In genomic region chr10:83624065-83624464, GRCm38 (mm10) we compare ENCODE assay signal across 10 mouse cellular contexts.
"Had no signal": no experiment of that assay in that cellular context is flagged by ENCODE, and none has a peak within 500 bp of the region (broad histone marks: within the 10 kb centered on the region; RNA-seq: fewer than 3 reads in every experiment).

No protein-coding gene starts in this region.

- H3K9me3 ChIP-seq: limb, embryonic 13.5 days; neural tube, embryonic 12.5 days had no signal

- H3K4me1 ChIP-seq: neural tube, embryonic 12.5 days had no signal

- H3K27me3 ChIP-seq: limb, embryonic 13.5 days; neural tube, embryonic 12.5 days had no signal

- H3K4me2 ChIP-seq: limb, embryonic 13.5 days; neural tube, embryonic 12.5 days had no signal

- H3K27ac ChIP-seq: limb, embryonic 13.5 days; liver, embryonic 14.5 days; neural tube, embryonic 12.5 days had no signal

- DNase-seq: kidney, adult 2 months; kidney, postnatal 36 days; layer of hippocampus, adult 9-11 months; layer of hippocampus, postnatal 36 days; midbrain, embryonic 14.5 days; thymus, postnatal 36 days had no signal

- H3K9ac ChIP-seq: limb, embryonic 13.5 days; liver, embryonic 14.5 days; neural tube, embryonic 12.5 days had no signal

- ATAC-seq: intestine, embryonic 16.5 days had no signal

- H3K4me3 ChIP-seq: limb, embryonic 13.5 days; neural tube, embryonic 12.5 days had no signal
